Mouse (Mus musculus) left cerebral cortex, postnatal 14 days (tissue): ENCODE measurements around the gene Spint4. TPM values are rescaled to one million over a fixed set of nuclear protein-coding genes. Genes with fewer than 3 reads are reported as not detected.

ENCODE experiments used
- DNase-seq, 2 experiments: peaks; one replicate each; pipeline ENCODE4 v3.0.0; 2021 to 2022; ENCODE audit warnings: low spot score in 2 of 2, mixed read lengths in 1 of 2
- intact Hi-C: fragments of 180-260 bp; cut with DNase I; formaldehyde crosslinking; loops from one replicate; pipeline ENCODE4 v1.15.1; 2025
- total RNA-seq, 2 experiments: library from RNA; stranded (reverse); gene quantifications; 2 replicates each; pipeline ENCODE4 v1.2.3; 2021

The Spint4 gene
- total RNA-seq, 2 experiments from 2014 or later = not detected

GRCm38 (mm10) chr2:164725895-164726619 lies 27.8 kb downstream of the Spint4 start:
- peak; percentile 52 to 77 for DNase-seq
- intact Hi-C loops = loop anchor here (2.0 to 10.0 kb wide), 3 partner anchors 44 to 311 kb away; partner anchors contain the start of gene Eppin

GRCm38 (mm10) chr2:164731719-164732118 lies 33.4 kb downstream of the Spint4 start:
- no peak for DNase-seq
- intact Hi-C loops = no loop called here

GRCm38 (mm10) chr2:164733259-164733658 lies 35.0 kb downstream of the Spint4 start:
- no peak for DNase-seq
- intact Hi-C loops = no loop called here

- intact Hi-C loops = no loop called here
- no peak for DNase-seq
These were observed 36.5 kb downstream of the Spint4 start for GRCm38 (mm10) chr2:164734839-164735238.

GRCm38 (mm10) chr2:164735446-164735845 lies 37.1 kb downstream of the Spint4 start:
- no peak for DNase-seq
- intact Hi-C loops = no loop called here

- intact Hi-C loops = no loop called here
- no peak for DNase-seq
These were observed 39.2 kb downstream of the Spint4 start for GRCm38 (mm10) chr2:164737377-164738090.

- intact Hi-C loops = no loop called here
- no peak for DNase-seq
These were observed 41.6 kb downstream of the Spint4 start for GRCm38 (mm10) chr2:164739876-164740275.

GRCm38 (mm10) chr2:164744987-164745386 lies 46.7 kb downstream of the Spint4 start:
- intact Hi-C loops = no loop called here
- DNase-seq = no peak

- peak; percentile 93 to 96 for DNase-seq
- intact Hi-C loops = no loop called here
These were observed 47.7 kb downstream of the Spint4 start, which contains the start of the genes Wfdc3 and Dnttip1 for GRCm38 (mm10) chr2:164745843-164746479. Gene Wfdc3 (minus strand): TSS chr2:164745931. Gene Dnttip1 (plus strand): TSS chr2:164745983.

GRCm38 (mm10) chr2:164746693-164747092 lies 48.4 kb downstream of the Spint4 start:
- DNase-seq = no peak
- intact Hi-C loops = no loop called here

GRCm38 (mm10) chr2:164748191-164748590 lies 49.9 kb downstream of the Spint4 start:
- intact Hi-C loops = no loop called here
- no peak for DNase-seq

- no peak for DNase-seq
- intact Hi-C loops = no loop called here
These were observed 50.7 kb downstream of the Spint4 start for GRCm38 (mm10) chr2:164748991-164749390.

Other genes starting within 250 kb of the Spint4 start
- gene Sys1, start 241.5 kb upstream of the Spint4 start, total RNA-seq = 10 to 100 TPM; 38.0 to 44.4 TPM
- 10 to 100 TPM in 1 of 2 experiments, 1 to 10 TPM in 1; 1.9 to 12.2 TPM for gene Gm20458, start 237.5 kb upstream of the Spint4 start, total RNA-seq
- not detected for gene Trp53tg5, start 224.8 kb upstream of the Spint4 start, total RNA-seq
- 100 to 1,000 TPM; 112 to 116 TPM for gene Dbndd2, start 212.4 kb upstream of the Spint4 start, total RNA-seq
- 100 to 1,000 TPM; 115 to 122 TPM for gene Pigt, start 201.0 kb upstream of the Spint4 start, total RNA-seq
- 1 to 10 TPM; 1.0 to 1.6 TPM for gene Wfdc2, start 136.1 kb upstream of the Spint4 start, total RNA-seq
- gene Spint3, start 125.0 kb upstream of the Spint4 start, total RNA-seq = not detected
- gene Wfdc6a, start 113.1 kb upstream of the Spint4 start, total RNA-seq = under 1 TPM; 0.72 to 0.92 TPM
- not detected for gene Eppin, start 104.9 kb upstream of the Spint4 start, total RNA-seq
- gene Wfdc6b, start 85.0 kb upstream of the Spint4 start, total RNA-seq = not detected
- gene Wfdc8, start 84.9 kb upstream of the Spint4 start, total RNA-seq = not detected
- not detected for gene Wfdc16, start 59.7 kb upstream of the Spint4 start, total RNA-seq
- gene Wfdc10, start 42.5 kb upstream of the Spint4 start, total RNA-seq = not detected
- gene Wfdc9, start 41.9 kb upstream of the Spint4 start, total RNA-seq = not detected
- gene Wfdc11, start 24.4 kb upstream of the Spint4 start, total RNA-seq = not detected
- gene Wfdc13, start 13.4 kb upstream of the Spint4 start, total RNA-seq = not detected
- gene Spint5, start 16.8 kb downstream of the Spint4 start, total RNA-seq = not detected
- gene Wfdc3, start 47.4 kb downstream of the Spint4 start, total RNA-seq = 1 to 10 TPM in 1 of 2 experiments, under 1 TPM in 1; 0.92 to 1.1 TPM
- 10 to 100 TPM; 32.8 to 35.6 TPM for gene Dnttip1, start 47.5 kb downstream of the Spint4 start, total RNA-seq
- gene Ube2c, start 71.4 kb downstream of the Spint4 start, total RNA-seq = 1 to 10 TPM; 2.0 to 3.0 TPM
- gene Tnnc2, start 81.5 kb downstream of the Spint4 start, total RNA-seq = 1 to 10 TPM in 1 of 2 experiments, not detected in 1; 1.1 TPM
- 10 to 100 TPM; 46.0 to 46.8 TPM for gene Snx21, start 87.3 kb downstream of the Spint4 start, total RNA-seq
- gene Acot8, start 106.4 kb downstream of the Spint4 start, total RNA-seq = 10 to 100 TPM; 25.8 to 27.7 TPM
- gene Zswim3, start 106.6 kb downstream of the Spint4 start, total RNA-seq = 1 to 10 TPM; 7.7 to 8.3 TPM
- gene Zswim1, start 124.2 kb downstream of the Spint4 start, total RNA-seq = 10 to 100 TPM; 21.4 to 22.0 TPM
- not detected for gene Spata25, start 130.0 kb downstream of the Spint4 start, total RNA-seq
- 10 to 100 TPM; 88.4 to 91.6 TPM for gene Ctsa, start 134.4 kb downstream of the Spint4 start, total RNA-seq
- gene Neurl2, start 135.0 kb downstream of the Spint4 start, total RNA-seq = 1 to 10 TPM; 3.6 to 4.5 TPM
- 10 to 100 TPM; 86.5 to 92.3 TPM for gene Pltp, start 159.2 kb downstream of the Spint4 start, total RNA-seq
- gene Pcif1, start 180.8 kb downstream of the Spint4 start, total RNA-seq = 10 to 100 TPM; 38.7 to 41.4 TPM
- 10 to 100 TPM; 24.1 to 25.4 TPM for gene Zfp335, start 213.3 kb downstream of the Spint4 start, total RNA-seq
- gene Mmp9, start 242.3 kb downstream of the Spint4 start, total RNA-seq = 1 to 10 TPM; 1.4 to 1.9 TPM